Mouse (Mus musculus): ENCODE results near the gene Akap14.
"Not testable (repeated sequence)": the region's sequence is repeated elsewhere in the genome, so short reads cannot be mapped to it uniquely, and the experiment has no call there.

The Akap14 gene

GRCm38 (mm10) chrX:37168742-37169141 is at the start of gene Akap14:
Gene Akap14, minus strand, starts transcription at chrX:37168842.
- no peak for DNase-seq

- DNase-seq = no peak
Observed at GRCm38 (mm10) chrX:37210941-37211340, 42.3 kb upstream of the Akap14 start, which contains the start of gene Gm9. Gene Gm9, minus strand, starts transcription at chrX:37211041.

DNA sequence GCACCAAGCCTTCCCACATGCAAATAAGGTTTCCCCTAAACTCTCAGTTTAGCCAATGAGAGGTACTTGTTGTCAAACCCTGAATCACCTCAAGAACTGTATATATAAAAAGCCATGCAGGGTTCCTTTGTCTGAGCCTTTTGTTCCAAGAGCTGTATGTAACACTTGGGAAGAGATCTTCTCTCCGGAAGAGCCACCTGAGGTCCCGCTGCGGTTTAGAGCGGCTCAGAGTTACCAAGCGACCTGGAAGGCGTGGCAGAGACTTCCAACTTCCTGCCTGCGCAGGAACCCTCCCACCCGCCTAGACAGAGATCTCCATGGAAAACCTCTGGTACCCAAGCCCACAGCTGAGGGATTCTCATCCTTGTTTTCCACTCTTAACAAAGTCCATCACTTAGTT is 30.0 kb upstream of the Akap14 start:
- no peak for DNase-seq

DNA sequence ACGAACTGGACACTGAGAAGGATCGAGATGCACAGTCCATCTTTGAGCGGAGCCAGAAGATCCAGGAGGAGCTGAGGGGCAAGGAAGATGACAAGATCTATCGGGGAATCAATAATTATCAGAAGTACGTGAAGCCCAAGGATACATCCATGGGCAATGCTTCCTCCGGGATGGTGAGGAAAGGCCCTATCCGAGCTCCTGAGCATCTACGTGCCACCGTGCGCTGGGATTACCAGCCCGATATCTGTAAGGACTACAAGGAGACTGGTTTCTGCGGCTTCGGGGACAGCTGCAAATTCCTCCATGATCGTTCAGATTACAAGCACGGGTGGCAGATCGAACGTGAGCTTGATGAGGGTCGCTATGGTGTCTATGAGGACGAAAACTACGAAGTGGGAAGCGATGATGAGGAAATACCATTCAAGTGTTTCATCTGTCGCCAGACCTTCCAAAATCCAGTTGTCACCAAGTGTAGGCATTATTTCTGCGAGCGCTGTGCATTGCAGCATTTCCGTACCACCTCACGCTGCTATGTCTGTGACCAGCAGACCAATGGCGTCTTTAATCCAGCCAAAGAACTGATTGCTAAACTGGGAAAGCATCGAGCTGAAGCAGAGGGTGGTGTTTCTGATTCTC is 23.2 kb upstream of the Akap14 start:
- peak; percentile 7 for DNase-seq

DNA sequence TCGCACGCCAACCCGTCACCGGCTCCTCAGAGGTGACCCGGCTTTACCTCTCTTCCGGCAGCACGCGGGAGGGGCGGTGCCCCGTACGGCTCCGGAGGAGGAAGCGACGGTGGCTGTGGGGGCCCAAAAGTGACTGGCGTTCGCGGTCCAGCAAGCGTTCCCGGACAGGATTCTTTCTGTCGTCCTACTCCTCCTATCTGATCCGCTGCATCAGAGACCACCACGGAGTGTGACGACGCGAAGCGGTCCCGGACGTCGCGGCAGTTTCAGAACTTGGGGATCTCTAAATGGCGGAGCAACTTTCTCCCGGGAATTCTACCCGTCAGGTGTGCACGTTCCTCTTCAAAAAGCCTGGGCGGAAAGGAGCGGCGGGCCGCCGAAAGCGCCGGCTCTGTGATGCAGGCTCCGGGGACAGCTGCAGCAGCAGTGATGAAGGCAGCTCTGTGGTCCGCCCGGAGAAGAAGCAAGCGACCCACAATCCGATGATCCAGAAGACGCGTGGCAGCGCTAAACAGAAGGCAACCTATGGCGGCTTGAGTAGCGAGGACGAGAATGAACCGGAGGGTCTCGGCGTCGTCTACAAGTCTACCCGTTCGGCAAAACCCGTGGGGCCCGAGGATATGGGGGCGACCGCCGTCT is 22.6 kb upstream of the Akap14 start, which contains the start of the genes Ndufa1 and Rnf113a1:
TSS of gene Ndufa1 (minus strand) at position 59 of the 639 bp plus-strand sequence.
TSS of gene Rnf113a1 (plus strand) at position 141 of the 639 bp plus-strand sequence.
- DNase-seq = peak; percentile 86

GRCm38 (mm10) chrX:37190755-37191104 is 22.1 kb upstream of the Akap14 start:
- DNase-seq = no peak

GRCm38 (mm10) chrX:37184401-37184800 is 15.8 kb upstream of the Akap14 start:
- not testable (repeated sequence) for DNase-seq

DNA sequence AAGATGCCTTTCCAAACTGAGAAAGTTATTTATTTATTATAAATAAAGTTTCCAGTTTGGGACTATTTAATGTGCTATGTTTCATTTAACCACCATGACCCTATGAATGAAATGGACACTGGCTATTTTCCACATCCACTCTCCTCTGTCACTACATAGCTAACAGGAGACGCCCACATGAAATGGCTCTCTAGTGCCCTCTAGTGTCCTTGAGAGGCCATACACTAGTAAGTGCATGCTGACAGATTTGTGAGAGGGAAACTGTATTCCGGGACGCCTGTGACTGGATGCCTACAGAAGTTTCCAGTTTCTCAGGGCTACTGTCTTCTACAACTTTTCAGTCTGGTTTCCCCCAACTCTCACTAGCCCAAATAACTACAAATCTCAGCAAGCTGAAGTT is 1.6 kb downstream of the Akap14 start:
- peak; percentile 37 for DNase-seq

- no peak for DNase-seq
Observed at GRCm38 (mm10) chrX:37163115-37163514, 5.5 kb downstream of the Akap14 start.

DNA sequence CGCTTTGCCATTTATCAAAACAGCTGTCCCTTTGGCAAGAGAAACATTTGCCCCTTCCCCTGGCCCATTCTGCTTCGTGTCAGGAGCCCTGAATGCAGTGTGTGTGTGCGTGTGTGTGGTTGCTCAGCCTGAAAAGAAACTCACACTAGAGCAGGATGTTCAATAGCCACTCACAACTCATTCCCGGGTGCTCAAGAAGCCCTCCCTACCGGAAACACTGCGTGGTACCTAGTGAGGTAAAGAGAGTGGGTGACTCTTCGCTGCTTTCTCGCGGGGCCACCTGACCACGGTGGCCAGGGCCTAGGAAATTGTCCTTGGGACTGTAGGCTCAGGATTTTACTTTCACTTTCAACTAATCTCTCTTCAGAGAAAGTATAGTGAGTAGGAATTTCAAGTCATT is 7.5 kb downstream of the Akap14 start:
- DNase-seq = no peak

DNA sequence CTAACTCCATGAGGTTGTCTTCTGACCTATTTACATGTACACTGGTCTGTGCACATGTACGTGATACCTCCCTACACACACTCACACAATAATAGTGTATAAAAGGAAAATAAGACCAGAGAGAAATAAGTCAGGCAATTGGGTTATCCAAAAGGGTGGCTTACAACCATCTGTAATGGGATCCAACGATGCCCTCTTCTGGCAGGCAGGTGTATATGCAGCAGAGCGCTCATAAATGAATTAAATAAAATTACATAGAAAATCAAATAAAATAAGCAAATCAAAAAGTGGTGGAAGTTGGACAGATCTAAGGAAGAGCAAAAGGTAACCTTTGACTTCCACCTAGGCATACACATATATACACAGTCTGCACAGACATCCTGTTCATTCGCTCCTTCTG is 10.8 kb downstream of the Akap14 start:
- DNase-seq = no peak

DNA sequence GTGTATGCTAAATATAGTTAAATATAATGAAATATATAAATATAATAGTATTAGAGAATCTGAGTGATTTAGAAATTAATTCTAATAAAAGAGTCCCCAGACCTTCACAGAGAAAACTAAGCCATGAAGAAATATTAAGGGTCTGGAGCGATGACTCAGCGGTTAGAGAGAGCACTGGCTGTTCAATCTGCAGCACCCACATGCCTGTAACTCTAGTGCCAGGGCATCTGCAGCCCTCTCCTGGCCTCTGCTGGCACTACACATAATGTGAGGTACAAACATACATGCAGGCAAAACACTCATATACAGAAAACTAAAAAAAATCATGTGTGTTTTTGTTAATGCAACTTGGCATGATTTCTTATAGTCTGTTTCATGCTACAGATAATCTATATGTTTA is 23.7 kb downstream of the Akap14 start:
- peak; percentile 38 for DNase-seq

- DNase-seq = not testable (repeated sequence)
Observed at GRCm38 (mm10) chrX:37144498-37144897, 24.1 kb downstream of the Akap14 start.

DNA sequence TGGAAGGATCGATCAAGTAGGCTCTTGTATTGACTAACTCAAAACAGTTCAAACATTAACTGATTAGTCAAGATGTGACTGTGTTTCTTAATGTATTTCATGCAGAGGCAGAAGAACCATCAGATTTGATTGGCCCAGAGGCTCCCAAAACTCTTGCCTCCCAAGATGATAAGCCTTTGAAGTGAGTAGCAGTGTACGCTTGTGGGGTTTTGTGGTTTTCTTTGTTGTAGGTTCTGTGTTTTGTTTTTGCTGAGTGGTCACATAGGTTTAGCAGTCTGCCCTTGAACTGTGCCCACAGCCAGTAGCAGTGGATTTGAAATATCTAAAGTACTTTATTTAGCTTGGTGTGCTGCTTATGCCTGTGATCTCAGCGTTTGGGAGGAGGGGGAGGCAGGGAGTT is 26.9 kb downstream of the Akap14 start:
- no peak for DNase-seq

GRCm38 (mm10) chrX:37126671-37127358 is 41.8 kb downstream of the Akap14 start, which contains the start of gene Nkap:
Gene Nkap, plus strand, starts transcription at chrX:37126795.
- peak; percentile 71 for DNase-seq

DNA sequence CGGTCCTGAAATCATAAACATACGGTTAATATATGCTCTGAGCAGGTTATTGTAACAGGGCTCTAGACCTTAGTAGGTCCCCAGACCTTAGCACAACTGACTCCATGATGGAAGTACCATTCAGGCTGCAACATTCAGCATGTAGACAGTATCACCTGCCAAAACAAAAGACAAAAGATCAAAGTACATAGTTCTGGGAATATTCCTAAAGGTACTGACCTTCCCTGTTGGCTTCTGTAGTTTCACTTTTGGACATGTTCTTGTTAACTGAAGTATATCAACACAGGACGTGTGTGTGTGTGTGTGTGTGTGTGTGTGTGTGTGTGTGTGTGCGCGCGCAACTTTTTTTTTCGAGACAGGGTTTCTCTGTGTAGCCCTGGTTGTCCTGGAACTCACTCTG is 43.1 kb downstream of the Akap14 start:
- no peak for DNase-seq

- DNase-seq = no peak
Observed at GRCm38 (mm10) chrX:37120212-37120611, 48.4 kb downstream of the Akap14 start.

GRCm38 (mm10) chrX:37119585-37119984 is 49.1 kb downstream of the Akap14 start:
- DNase-seq = no peak

GRCm38 (mm10) chrX:37117085-37117484 is 51.6 kb downstream of the Akap14 start:
- DNase-seq = no peak

DNA sequence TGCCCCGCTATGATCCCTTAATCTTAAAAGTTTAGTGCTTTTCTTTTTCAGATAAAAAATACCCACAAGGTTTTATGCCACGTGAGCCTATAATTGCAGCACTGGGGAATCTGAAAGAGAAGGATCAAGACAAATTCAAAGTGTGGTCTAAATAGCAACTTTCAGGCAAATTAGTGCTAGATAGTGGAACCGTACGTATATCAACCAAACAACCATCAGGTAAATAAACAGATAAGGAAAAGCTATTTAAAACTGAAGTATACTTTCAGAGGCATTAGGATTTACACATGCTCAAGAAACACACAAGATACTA is 57.8 kb downstream of the Akap14 start:
- DNase-seq = no peak

- DNase-seq = peak; percentile 93
Observed at GRCm38 (mm10) chrX:37110193-37110880, 58.3 kb downstream of the Akap14 start, which contains the start of gene Upf3b. Gene Upf3b, minus strand, starts transcription at chrX:37110322.

- no peak for DNase-seq
Observed at GRCm38 (mm10) chrX:37109526-37110192, 59.0 kb downstream of the Akap14 start.

DNA sequence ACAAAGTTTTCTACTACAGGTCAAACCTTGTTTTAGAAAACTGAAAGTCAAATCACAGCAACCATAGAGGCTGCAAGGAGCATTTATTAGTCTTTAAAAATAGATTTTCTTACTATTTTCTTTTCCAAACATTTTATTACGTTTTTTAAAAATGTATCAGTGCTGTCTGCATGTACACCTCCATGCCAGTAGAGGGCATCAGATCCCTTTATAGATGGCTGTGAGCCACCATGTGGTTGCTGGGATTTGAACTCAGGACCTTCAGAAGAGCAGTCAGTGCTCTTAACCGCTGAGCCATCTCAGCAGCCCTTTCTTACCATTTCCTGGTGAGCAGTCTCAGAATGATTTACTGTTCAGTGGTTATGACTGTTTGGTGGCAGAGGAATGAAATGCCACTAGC is 64.8 kb downstream of the Akap14 start:
- no peak for DNase-seq
